Mouse (Mus musculus) hindbrain, embryonic 14.5 days (tissue): Measurements from ENCODE around the gene Dkk2. TPM values are rescaled to one million over a fixed set of nuclear protein-coding genes. Genes with fewer than 3 reads are reported as not detected.

Experiments used
- ATAC-seq: fragments of 200-750 bp; cut with Nextera tagmentation; 2 replicates; pipeline ENCODE4 v1.8.0; 2017; ENCODE audit warnings: moderate number of reproducible peaks, mild to moderate bottlenecking, moderate TSS enrichment, moderate library complexity; ENCODE audit not compliant: low FRiP score
- DNase-seq: peaks from one replicate; pipeline ENCODE4 v3.0.0-alpha.2; 2015; ENCODE audit warnings: low spot score
- H3K27ac ChIP-seq: fragments of 300-500 bp; sonication (generic); 2 replicates; pipeline ENCODE4 v1.5.1; 2014; ENCODE audit warnings: mild to moderate bottlenecking, moderate library complexity
- H3K27me3 ChIP-seq: fragments of 300-500 bp; sonication (generic); 2 replicates; pipeline ENCODE4 v1.6.1; 2014; ENCODE audit warnings: mild to moderate bottlenecking, low read length, mixed read lengths; ENCODE audit not compliant: control insufficient read depth, insufficient read depth
- H3K36me3 ChIP-seq: fragments of 300-500 bp; sonication (generic); replicated peaks from 2 replicates; pipeline ENCODE4 v1.6.1; 2014; ENCODE audit not compliant: control insufficient read depth, insufficient read depth
- H3K4me1 ChIP-seq: fragments of 300-500 bp; sonication (generic); replicated peaks from 2 replicates; pipeline ENCODE4 v1.6.1; 2014; ENCODE audit warnings: antibody characterized with exemption, low read length, mixed read lengths; ENCODE audit not compliant: control insufficient read depth, insufficient read depth
- H3K4me2 ChIP-seq: fragments of 300-500 bp; sonication (generic); replicated peaks from 2 replicates; pipeline ENCODE4 v1.6.1; 2014; ENCODE audit warnings: mild to moderate bottlenecking, moderate library complexity
- H3K4me3 ChIP-seq: fragments of 300-500 bp; sonication (generic); replicated peaks from 2 replicates; pipeline ENCODE4 v1.5.1; 2014; ENCODE audit warnings: mild to moderate bottlenecking, low read length
- H3K9ac ChIP-seq: fragments of 300-500 bp; sonication (generic); 2 replicates; pipeline ENCODE4 v1.6.1; 2014
- H3K9me3 ChIP-seq: fragments of 300-500 bp; sonication (generic); 2 replicates; pipeline ENCODE4 v1.6.1; 2016; ENCODE audit warnings: low read length; ENCODE audit not compliant: control insufficient read depth
- WGBS: fragments of 180-500 bp; shearing (Covaris S2); extraction: QIAGEN DNeasy Blood & Tissue Kit; methylation state at CpG from one replicate; pipeline ENCODE4 v1.1.7; 2014; 5-methylcytosine and 5-hydroxymethylcytosine counted together
- polyA plus RNA-seq: library from polyadenylated mRNA; unstranded; fragments of >200 nt; fragmentation: Nextera tagmentation; extraction: Ambion mirVana; gene quantifications from 2 replicates; pipeline ENCODE4 v1.2.1, GENCODE M21; 2014

Gene Dkk2
- polyA plus RNA-seq, 1 experiment from 2014 or later = 1.7 TPM

DNA sequence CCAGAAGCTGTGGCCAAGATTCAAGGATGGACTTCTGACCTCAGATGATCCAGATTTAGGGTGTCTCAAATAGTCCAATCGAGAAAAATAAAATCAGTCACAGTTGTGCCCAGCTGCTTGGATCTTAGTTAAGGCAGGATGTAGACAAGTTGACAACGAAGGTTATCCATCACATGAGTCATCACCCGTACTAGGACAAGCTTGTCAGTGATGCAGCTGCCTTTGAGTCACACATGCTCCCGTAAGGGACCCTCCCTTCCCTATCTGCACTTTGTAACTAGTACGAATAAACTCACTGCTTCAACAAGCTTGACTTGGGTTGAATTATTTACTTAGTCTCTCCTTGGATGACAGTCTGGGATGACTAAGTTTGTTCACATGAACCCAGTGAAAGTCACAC, 126.2 kb downstream of the Dkk2 start:
- Histone ChIP-seq H3K9me3 (no peaks in the 10 kb centered on the region), H3K9ac (no peak overlapping the region), H3K4me3 (no peak overlapping the region), H3K27me3 (no peaks in the 10 kb centered on the region), H3K4me2 (no peak overlapping the region), H3K27ac (no peak overlapping the region), H3K36me3 (no peaks in the 10 kb centered on the region), H3K4me1 (no peaks in the 10 kb centered on the region)
- ATAC-seq (no peak), DNase-seq (no peak)
- 90% methylated on average over 5 of the region's 5 CpGs for WGBS

- Histone ChIP-seq H3K27ac (no peak overlapping the region), H3K27me3 (no peaks in the 10 kb centered on the region), H3K9me3 (no peaks in the 10 kb centered on the region), H3K4me2 (no peak overlapping the region), H3K4me3 (no peak overlapping the region), H3K36me3 (no peaks in the 10 kb centered on the region), H3K4me1 (no peaks in the 10 kb centered on the region), H3K9ac (no peak overlapping the region)
- WGBS = 79% methylated on average over 7 of the region's 7 CpGs
- DNase-seq = no peak
- no peak for ATAC-seq
Observed at GRCm38 (mm10) chr3:132219977-132220487, 134.9 kb downstream of the Dkk2 start.

GRCm38 (mm10) chr3:132227622-132228021, 142.5 kb downstream of the Dkk2 start:
- Histone ChIP-seq H3K9ac (no peak overlapping the region), H3K36me3 (no peaks in the 10 kb centered on the region), H3K4me3 (no peak overlapping the region), H3K9me3 (no peaks in the 10 kb centered on the region), H3K27me3 (no peaks in the 10 kb centered on the region), H3K4me2 (no peak overlapping the region), H3K27ac (no peak overlapping the region), H3K4me1 (no peaks in the 10 kb centered on the region)
- 76% methylated on average over 1 of the region's 1 CpGs for WGBS
- ATAC-seq = no peak
- no peak for DNase-seq
